7 mouse cellular contexts compared by ENCODE assay signal in the genomic region with DNA sequence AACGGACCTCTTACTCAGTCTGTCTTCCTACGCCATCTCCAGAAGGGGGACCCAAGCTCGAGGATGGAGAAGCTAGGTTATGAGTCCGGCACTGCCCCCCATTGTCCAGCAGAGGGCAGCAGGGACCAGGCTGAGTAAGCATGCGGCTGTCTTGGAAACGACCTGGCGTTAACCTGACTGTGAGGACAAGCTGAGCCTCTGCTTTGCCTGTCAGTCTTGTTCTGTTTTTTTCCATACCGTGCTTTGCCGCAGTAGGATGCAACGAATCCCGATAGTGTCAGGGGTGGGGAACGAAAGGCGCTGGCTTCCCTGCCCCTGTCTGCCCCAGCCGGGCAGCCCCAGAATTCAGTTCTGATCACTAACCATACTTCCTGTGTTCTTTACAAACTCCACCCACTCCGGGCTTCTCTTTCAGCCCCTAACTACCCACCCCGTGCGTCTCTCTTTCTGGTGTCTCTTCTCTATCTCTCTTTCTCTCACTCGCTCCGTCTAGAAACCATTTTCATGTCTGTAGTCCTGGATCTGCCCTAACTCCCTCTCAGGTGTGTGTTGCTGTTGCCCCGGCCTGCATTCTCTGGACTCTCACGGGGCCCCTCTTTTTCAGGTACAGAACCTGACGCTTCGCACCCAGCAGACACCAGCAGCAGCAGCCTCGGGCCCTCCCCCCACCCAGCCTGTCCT. TPM values are rescaled to one million over a fixed set of nuclear protein-coding genes. Genes with fewer than 3 reads are reported as not detected.
A peak's percentile ranks its signal among the peaks of the same experiment; 100 is the strongest.
DNase-seq lines count a peak whose midpoint lies in the region; ATAC-seq lines count a peak whose summit lies in the region.

No protein-coding gene starts in this region.

- H3K4me3 ChIP-seq in intestine, embryonic 14.5 days (ENCODE audit: low read depth, low read length), result peak overlapping the region; percentile 25; the same call in 1 of the 2 replicates
- peak overlapping the region; percentile 45 for H3K4me3 ChIP-seq in midbrain, embryonic 10.5 days

- 7% methylated on average over 24 of the region's 24 CpGs for WGBS in intestine, embryonic 14.5 days
- WGBS in midbrain, embryonic 10.5 days, result 2% methylated on average over 24 of the region's 24 CpGs

- peak overlapping the region; percentile 56 for H3K4me2 ChIP-seq in intestine, embryonic 14.5 days (ENCODE audit: low read length)

- peaks cover 26% of the 10 kb centered on the region for H3K4me1 ChIP-seq in intestine, embryonic 14.5 days (replicated peaks; ENCODE audit: control insufficient read depth, insufficient read depth, low read length)
- H3K4me1 ChIP-seq in midbrain, embryonic 10.5 days, result peaks cover 86% of the 10 kb centered on the region

- H3K9ac ChIP-seq in intestine, embryonic 14.5 days (ENCODE audit: low read length), result peak overlapping the region; percentile 27

- peak; percentile 92 to 97 for DNase-seq in adrenal gland, adult (ENCODE audit: inconsistent age in 2 of 2, low spot score in 1 of 2)
- peak; percentile 98 for DNase-seq in embryo, embryonic 10.5 days (ENCODE audit: low spot score)
- peak; percentile 89 for DNase-seq in gastrocnemius, postnatal 14 days
- DNase-seq in intestine, embryonic 14.5 days (ENCODE audit: low spot score), result peak; percentile 95
- DNase-seq in left cerebral cortex, postnatal 14 days (ENCODE audit: low spot score in 2 of 2), result peak; percentile 95 to 97
- peak; percentile 94 for DNase-seq in midbrain, embryonic 10.5 days (ENCODE audit: low spot score)
- peak; percentile 88 for DNase-seq in right cerebral cortex, postnatal 4 days

- H3K27ac ChIP-seq in intestine, embryonic 14.5 days (ENCODE audit: low read depth), result no peak overlapping the region
- H3K27ac ChIP-seq in midbrain, embryonic 10.5 days (replicated peaks), result peak overlapping the region; percentile 97

- H3K36me3 ChIP-seq in intestine, embryonic 14.5 days (ENCODE audit: control insufficient read depth, insufficient read depth, low read length), result 0 out of 2 replicates have a peak, but pooled peaks cover 3% of the 10 kb centered on the region
- no peaks in the 10 kb centered on the region for H3K36me3 ChIP-seq in midbrain, embryonic 10.5 days

- intact Hi-C loops in gastrocnemius, postnatal 14 days (cut with DNase I; ENCODE audit: low total_unique reads), result loop anchor here (1.0 to 5.0 kb wide), 2 partner anchors 65 to 146 kb away; no protein-coding TSS in a partner anchor
- intact Hi-C loops in left cerebral cortex, postnatal 14 days (cut with DNase I), result loop anchor here (2.0 to 5.0 kb wide), 2 partner anchors 65 to 146 kb away; no protein-coding TSS in a partner anchor

- no peaks in the 10 kb centered on the region for H3K9me3 ChIP-seq in intestine, embryonic 14.5 days (ENCODE audit: control insufficient read depth, low read length)
- no peaks in the 10 kb centered on the region for H3K9me3 ChIP-seq in midbrain, embryonic 10.5 days (replicated peaks)

- H3K27me3 ChIP-seq in intestine, embryonic 14.5 days (replicated peaks; ENCODE audit: control insufficient read depth, insufficient read depth, low read length), result no peaks in the 10 kb centered on the region
- peaks cover 29% of the 10 kb centered on the region for H3K27me3 ChIP-seq in midbrain, embryonic 10.5 days (ENCODE audit: low read depth, poor library complexity, severe bottlenecking)

- ATAC-seq in intestine, embryonic 14.5 days (replicated peaks; ENCODE audit: low FRiP score, low TSS enrichment, low read depth), result peak; percentile 72

RNA-seq across cellular contexts. Expression of gene A3galt2, which starts 43.6 kb away (rescaled TPM):
- under 1 TPM; 0.06 to 0.18 TPM for total RNA-seq in gastrocnemius, postnatal 14 days (2021)
- 0.16 and 0.35 TPM in 2 replicates for polyA plus RNA-seq in intestine, embryonic 14.5 days (2014; fragmentation: Nextera tagmentation; extraction: Ambion mirVana)
- total RNA-seq in left cerebral cortex, postnatal 14 days (2021), result under 1 TPM; 0.42 to 0.75 TPM
- polyA plus RNA-seq in midbrain, embryonic 10.5 days (2016; fragmentation: Nextera tagmentation; extraction: Ambion mirVana), result 0.10 and 0.24 TPM in 2 replicates

RNA-seq across cellular contexts. Expression of gene Phc2, which starts 57.1 kb away (rescaled TPM):
- total RNA-seq in gastrocnemius, postnatal 14 days (2021), result 10 to 100 TPM; 27.1 to 27.9 TPM
- polyA plus RNA-seq in intestine, embryonic 14.5 days (2014; fragmentation: Nextera tagmentation; extraction: Ambion mirVana), result 22.4 and 27.1 TPM in 2 replicates
- total RNA-seq in left cerebral cortex, postnatal 14 days (2021), result 10 to 100 TPM; 74.8 to 77.2 TPM
- polyA plus RNA-seq in midbrain, embryonic 10.5 days (2016; fragmentation: Nextera tagmentation; extraction: Ambion mirVana), result 20.8 and 30.0 TPM in 2 replicates
